Mouse (Mus musculus) G1E (cell line): Measurements from ENCODE around the gene Cdh1.

Experiments
- CTCF ChIP-seq: IDR thresholded peaks from 2 replicates; pipeline ENCODE4 v1.5.1; 2012; ENCODE audit warnings: low read depth, low read length, inconsistent platforms, mixed read lengths
- GATA1 ChIP-seq: IDR thresholded peaks from 2 replicates; pipeline ENCODE4 v1.6.1; 2012; ENCODE audit warnings: borderline replicate concordance, low read length, inconsistent platforms, mixed read lengths
- GATA2 ChIP-seq: IDR thresholded peaks from 2 replicates; pipeline ENCODE4 v1.6.1; 2012; ENCODE audit warnings: low read depth, low read length, inconsistent platforms, borderline replicate concordance
- POLR2AphosphoS5 ChIP-seq: IDR thresholded peaks from 2 replicates; pipeline ENCODE4 v1.6.1; 2012; ENCODE audit warnings: low read depth, low read length, inconsistent platforms; ENCODE audit not compliant: insufficient replicate concordance
- TAL1 ChIP-seq: conservative IDR thresholded peaks from 2 replicates; pipeline ENCODE4 v1.6.1; 2012; ENCODE audit warnings: low read depth, low read length, inconsistent platforms, mixed read lengths

DNA sequence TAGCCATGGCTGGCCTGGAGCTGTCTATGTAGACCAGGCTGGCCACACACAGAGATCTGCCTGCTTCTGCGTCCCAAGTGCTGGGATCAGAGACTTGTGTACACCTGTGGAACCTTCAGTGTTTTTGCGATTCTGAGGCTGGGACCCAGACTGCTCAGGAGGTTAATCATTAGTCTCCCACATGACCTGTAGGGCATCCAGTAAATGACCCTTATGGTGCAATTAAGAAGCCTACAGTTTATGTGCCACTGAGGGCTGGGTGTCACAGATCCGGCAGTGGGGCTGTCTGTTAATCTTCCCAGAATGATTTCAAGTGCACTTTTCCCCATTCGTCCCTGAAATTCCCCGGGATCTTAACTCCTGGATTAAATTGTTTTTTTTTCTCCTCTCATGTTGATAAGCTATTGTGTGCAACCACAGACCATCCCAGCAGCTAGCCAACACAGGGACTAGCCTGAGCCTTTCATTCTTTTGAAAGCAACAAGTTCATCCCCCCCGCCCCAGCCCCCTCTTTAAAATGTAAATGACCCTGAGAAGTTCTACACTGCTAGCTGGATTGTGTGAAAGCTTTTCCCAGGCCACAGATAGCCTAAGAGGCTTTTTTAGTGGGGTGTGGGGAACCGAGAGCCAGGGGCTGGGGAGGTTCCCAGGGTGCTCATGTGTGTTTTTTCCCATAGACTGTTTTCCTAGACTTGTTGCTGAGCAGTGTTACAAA is 3.7 kb upstream of the Cdh1 start:
- no peak for TF ChIP-seq CTCF
- TF ChIP-seq POLR2AphosphoS5 = no peak
- no peak for TF ChIP-seq GATA1
- TF ChIP-seq TAL1 = no peak
- TF ChIP-seq GATA2 = no peak
